Mouse (Mus musculus): ENCODE measurements at regions not wholly inside any gene's neighbourhood (a gene's known extent, or its start where the extent isn't known, plus 50 kb on each side); places are given as distances from the start of the nearest gene placed in this dataset.
A peak's percentile ranks its signal among the peaks of the same experiment; 100 is the strongest.
"Not testable (repeated sequence)": the region's sequence is repeated elsewhere in the genome, so short reads cannot be mapped to it uniquely, and the experiment has no call there.

GRCm38 (mm10) chr2:162867516-162868029 lies 63.8 kb upstream of the Srsf6 start:
- WGBS = 4% methylated on average over 15 of the region's 15 CpGs
- Histone ChIP-seq H3K9me3 (no peaks in the 10 kb centered on the region), H3K27ac (no peak overlapping the region), H3K27me3 (peaks cover 21% of the 10 kb centered on the region), H3K9ac (0 out of 2 replicates have a peak overlapping the region, but pooled peaks have one; percentile 32), H3K4me1 (peaks cover 8% of the 10 kb centered on the region; the same call in 1 of the 2 replicates), H3K36me3 (no peaks in the 10 kb centered on the region), H3K4me3 (peak overlapping the region; percentile 36), H3K4me2 (peak overlapping the region; percentile 60)
- no peak for ATAC-seq (ENCODE audit: insufficient number of reproducible peaks, insufficient read depth, low FRiP score, low TSS enrichment, low read depth)

- H3K4me3 ChIP-seq = no peak overlapping the region
- H3K4me2 ChIP-seq = peak overlapping the region; percentile 60
- no peak overlapping the region for H3K27ac ChIP-seq
- no peaks in the 10 kb centered on the region for H3K9me3 ChIP-seq
- peaks cover 8% of the 10 kb centered on the region; the same call in 1 of the 2 replicates for H3K4me1 ChIP-seq
- no peak for ATAC-seq (ENCODE audit: insufficient number of reproducible peaks, insufficient read depth, low FRiP score, low TSS enrichment, low read depth)
- H3K36me3 ChIP-seq = no peaks in the 10 kb centered on the region
- WGBS = 13% methylated on average over 11 of the region's 11 CpGs
- peaks cover 21% of the 10 kb centered on the region for H3K27me3 ChIP-seq
- H3K9ac ChIP-seq = no peak overlapping the region
These were observed 64.6 kb upstream of the Srsf6 start for GRCm38 (mm10) chr2:162866613-162867314.

GRCm38 (mm10) chr2:162864571-162864970 lies 66.8 kb upstream of the Srsf6 start:
- WGBS = 52% methylated on average over 1 of the region's 1 CpGs
- Histone ChIP-seq H3K27ac (no peak overlapping the region), H3K4me1 (peaks cover 8% of the 10 kb centered on the region; the same call in 1 of the 2 replicates), H3K4me2 (no peak overlapping the region), H3K27me3 (peaks cover 21% of the 10 kb centered on the region), H3K4me3 (no peak overlapping the region), H3K36me3 (no peaks in the 10 kb centered on the region), H3K9ac (no peak overlapping the region), H3K9me3 (no peaks in the 10 kb centered on the region)
- no peak for ATAC-seq (ENCODE audit: insufficient number of reproducible peaks, insufficient read depth, low FRiP score, low TSS enrichment, low read depth)

- no peaks in the 10 kb centered on the region for H3K36me3 ChIP-seq
- no peaks in the 10 kb centered on the region for H3K4me1 ChIP-seq
- WGBS = 83% methylated on average over 6 of the region's 6 CpGs
- H3K27me3 ChIP-seq = no peaks in the 10 kb centered on the region
- H3K9me3 ChIP-seq = no peaks in the 10 kb centered on the region
- no peak overlapping the region for H3K4me3 ChIP-seq
- H3K27ac ChIP-seq = no peak overlapping the region
- H3K9ac ChIP-seq = no peak overlapping the region
- H3K4me2 ChIP-seq = no peak overlapping the region
- ATAC-seq (ENCODE audit: insufficient number of reproducible peaks, insufficient read depth, low FRiP score, low TSS enrichment, low read depth) = no peak
These were observed 76.7 kb upstream of the Srsf6 start for GRCm38 (mm10) chr2:162854606-162855005.

- no peaks in the 10 kb centered on the region for H3K9me3 ChIP-seq
- no peaks in the 10 kb centered on the region for H3K36me3 ChIP-seq
- WGBS = 82% methylated on average over 7 of the region's 7 CpGs
- no peak overlapping the region for H3K4me3 ChIP-seq
- no peak for ATAC-seq (ENCODE audit: insufficient number of reproducible peaks, insufficient read depth, low FRiP score, low TSS enrichment, low read depth)
- no peaks in the 10 kb centered on the region for H3K27me3 ChIP-seq
- no peak overlapping the region for H3K27ac ChIP-seq
- H3K4me2 ChIP-seq = no peak overlapping the region
- H3K4me1 ChIP-seq = no peaks in the 10 kb centered on the region
- no peak overlapping the region for H3K9ac ChIP-seq
These were observed 77.8 kb upstream of the Srsf6 start for GRCm38 (mm10) chr2:162853576-162853975.

- H3K4me3 ChIP-seq; ATAC-seq (ENCODE audit: insufficient number of reproducible peaks, insufficient read depth, low FRiP score, low TSS enrichment, low read depth); H3K27me3 ChIP-seq; H3K36me3 ChIP-seq; H3K9ac ChIP-seq; H3K9me3 ChIP-seq; H3K4me1 ChIP-seq; H3K27ac ChIP-seq; H3K4me2 ChIP-seq: not testable (repeated sequence)
- WGBS = 88% methylated on average over 9 of the region's 9 CpGs
These were observed 89.6 kb upstream of the Srsf6 start for GRCm38 (mm10) chr2:162841761-162842160.

GRCm38 (mm10) chr2:162837776-162838175 lies 93.6 kb upstream of the Srsf6 start:
- no peaks in the 10 kb centered on the region for H3K9me3 ChIP-seq
- no peak for ATAC-seq (ENCODE audit: insufficient number of reproducible peaks, insufficient read depth, low FRiP score, low TSS enrichment, low read depth)
- H3K36me3 ChIP-seq = no peaks in the 10 kb centered on the region
- H3K27me3 ChIP-seq = no peaks in the 10 kb centered on the region
- WGBS = 42% methylated on average over 2 of the region's 2 CpGs
- no peak overlapping the region for H3K4me2 ChIP-seq
- H3K4me3 ChIP-seq = no peak overlapping the region
- H3K9ac ChIP-seq = no peak overlapping the region
- no peak overlapping the region for H3K27ac ChIP-seq
- no peaks in the 10 kb centered on the region for H3K4me1 ChIP-seq

- Histone ChIP-seq H3K27ac (no peak overlapping the region), H3K9me3 (no peaks in the 10 kb centered on the region), H3K9ac (no peak overlapping the region), H3K4me2 (no peak overlapping the region), H3K27me3 (no peaks in the 10 kb centered on the region), H3K4me3 (no peak overlapping the region), H3K4me1 (no peaks in the 10 kb centered on the region), H3K36me3 (no peaks in the 10 kb centered on the region)
- ATAC-seq (ENCODE audit: insufficient number of reproducible peaks, insufficient read depth, low FRiP score, low TSS enrichment, low read depth) = no peak
- WGBS = 45% methylated on average over 6 of the region's 6 CpGs
These were observed 97.6 kb upstream of the Srsf6 start for GRCm38 (mm10) chr2:162833741-162834140.

GRCm38 (mm10) chr2:162818787-162819186 lies 112.5 kb upstream of the Srsf6 start:
- Histone ChIP-seq H3K4me2 (no peak overlapping the region), H3K4me1 (no peaks in the 10 kb centered on the region), H3K36me3 (no peaks in the 10 kb centered on the region), H3K9me3 (no peaks in the 10 kb centered on the region), H3K27me3 (no peaks in the 10 kb centered on the region), H3K9ac (no peak overlapping the region), H3K4me3 (no peak overlapping the region), H3K27ac (no peak overlapping the region)
- WGBS = 92% methylated on average over 4 of the region's 4 CpGs
- ATAC-seq (ENCODE audit: insufficient number of reproducible peaks, insufficient read depth, low FRiP score, low TSS enrichment, low read depth) = no peak

GRCm38 (mm10) chr2:162814205-162814604 lies 117.1 kb upstream of the Srsf6 start:
- Histone ChIP-seq H3K4me1 (no peaks in the 10 kb centered on the region), H3K9ac (no peak overlapping the region), H3K9me3 (no peaks in the 10 kb centered on the region), H3K36me3 (no peaks in the 10 kb centered on the region), H3K27me3 (no peaks in the 10 kb centered on the region), H3K27ac (no peak overlapping the region), H3K4me3 (no peak overlapping the region), H3K4me2 (no peak overlapping the region)
- ATAC-seq (ENCODE audit: insufficient number of reproducible peaks, insufficient read depth, low FRiP score, low TSS enrichment, low read depth) = no peak; the same call in 1 of the 2 replicates
- 45% methylated on average over 2 of the region's 2 CpGs for WGBS

GRCm38 (mm10) chr2:162807747-162808146 lies 123.6 kb upstream of the Srsf6 start:
- no peaks in the 10 kb centered on the region for H3K36me3 ChIP-seq

GRCm38 (mm10) chr2:162796528-162796927 lies 134.8 kb upstream of the Srsf6 start:
- H3K9me3 ChIP-seq = no peaks in the 10 kb centered on the region
- H3K36me3 ChIP-seq = no peaks in the 10 kb centered on the region
- H3K4me2 ChIP-seq = no peak overlapping the region
- WGBS = 57% methylated on average over 4 of the region's 4 CpGs
- H3K27me3 ChIP-seq = no peaks in the 10 kb centered on the region
- H3K4me1 ChIP-seq = 0 out of 2 replicates have a peak, but pooled peaks cover 3% of the 10 kb centered on the region
- no peak overlapping the region for H3K9ac ChIP-seq
- no peak overlapping the region for H3K27ac ChIP-seq
- ATAC-seq (ENCODE audit: insufficient number of reproducible peaks, insufficient read depth, low FRiP score, low TSS enrichment, low read depth) = no peak
- no peak overlapping the region for H3K4me3 ChIP-seq

More at GRCm38 (mm10) chr2:162807747-162808146, 123.6 kb upstream of the Srsf6 start:
- Histone ChIP-seq H3K27me3 (no peaks in the 10 kb centered on the region), H3K4me1 (no peaks in the 10 kb centered on the region), H3K9ac (no peak overlapping the region), H3K4me2 (no peak overlapping the region), H3K27ac (no peak overlapping the region), H3K4me3 (no peak overlapping the region), H3K9me3 (no peaks in the 10 kb centered on the region)
- no peak for ATAC-seq (ENCODE audit: insufficient number of reproducible peaks, insufficient read depth, low FRiP score, low TSS enrichment, low read depth)
- 86% methylated on average over 10 of the region's 10 CpGs for WGBS
